Mouse (Mus musculus) lung, adult 10 weeks (tissue): ENCODE data around the gene Dr1. TPM values are rescaled to one million over a fixed set of nuclear protein-coding genes. Genes with fewer than 3 reads are reported as not detected.

Source experiments
- polyA plus RNA-seq: library from polyadenylated mRNA; stranded (reverse); fragments of 350-450 nt; fragmentation: Illumina TruSeq; extraction: RNeasy Lipid Tissue Mini Kit (QIAGEN cat#74804); gene quantifications from one replicate; pipeline ENCODE4 v1.2.3, GENCODE M21; 2014; ENCODE audit warnings: low read depth, low replicate concordance; ENCODE audit not compliant: insufficient read depth

Gene Dr1
- 22.6 TPM for polyA plus RNA-seq

DNA sequence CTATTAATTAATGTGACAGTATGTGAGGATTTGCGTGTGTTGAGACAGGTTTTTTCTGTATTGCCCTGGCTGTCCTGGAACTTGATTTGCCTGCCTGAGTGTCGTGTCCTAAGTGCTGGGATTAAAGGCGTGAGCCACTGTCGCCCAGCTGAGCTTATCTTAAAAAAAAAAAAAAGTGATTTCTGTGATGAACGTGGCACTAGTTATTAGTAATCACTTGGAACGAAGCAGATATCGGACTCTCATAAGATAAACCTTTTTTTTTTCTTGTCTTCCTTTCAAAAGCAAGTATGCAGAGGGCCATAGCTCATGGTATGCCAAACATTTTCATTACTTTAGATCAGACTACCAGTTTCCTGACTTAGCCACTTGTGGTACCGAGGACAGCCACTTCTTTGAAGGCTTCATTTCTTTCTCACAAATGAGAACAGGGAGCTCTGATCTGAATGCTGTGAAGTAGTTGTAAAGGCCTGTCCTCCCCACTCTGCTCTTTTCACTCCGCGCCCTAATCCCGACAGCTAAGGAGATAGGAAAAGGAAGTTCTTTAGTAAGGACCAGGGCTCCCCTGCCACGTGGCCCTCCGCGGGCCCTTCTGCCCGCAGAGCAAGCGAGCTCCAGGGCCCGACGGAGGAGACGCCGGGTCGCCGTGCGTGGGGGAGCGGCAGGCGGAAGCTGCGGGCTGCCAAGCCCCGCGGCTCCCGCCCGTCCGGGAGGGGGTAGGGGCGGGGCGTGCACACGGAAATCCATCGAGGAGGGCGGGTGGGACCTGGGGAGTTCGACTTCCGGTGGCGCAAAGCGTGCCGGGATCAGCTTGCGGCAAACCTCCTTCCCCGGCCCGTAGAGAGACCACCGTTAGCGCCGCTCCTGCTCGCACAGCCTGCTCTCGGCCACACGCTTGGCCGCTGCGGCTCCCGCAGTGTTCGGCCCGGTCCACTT, at the start of gene Dr1:
Dr1 (plus strand) TSS at position 771 of the 936 bp plus-strand sequence.

DNA sequence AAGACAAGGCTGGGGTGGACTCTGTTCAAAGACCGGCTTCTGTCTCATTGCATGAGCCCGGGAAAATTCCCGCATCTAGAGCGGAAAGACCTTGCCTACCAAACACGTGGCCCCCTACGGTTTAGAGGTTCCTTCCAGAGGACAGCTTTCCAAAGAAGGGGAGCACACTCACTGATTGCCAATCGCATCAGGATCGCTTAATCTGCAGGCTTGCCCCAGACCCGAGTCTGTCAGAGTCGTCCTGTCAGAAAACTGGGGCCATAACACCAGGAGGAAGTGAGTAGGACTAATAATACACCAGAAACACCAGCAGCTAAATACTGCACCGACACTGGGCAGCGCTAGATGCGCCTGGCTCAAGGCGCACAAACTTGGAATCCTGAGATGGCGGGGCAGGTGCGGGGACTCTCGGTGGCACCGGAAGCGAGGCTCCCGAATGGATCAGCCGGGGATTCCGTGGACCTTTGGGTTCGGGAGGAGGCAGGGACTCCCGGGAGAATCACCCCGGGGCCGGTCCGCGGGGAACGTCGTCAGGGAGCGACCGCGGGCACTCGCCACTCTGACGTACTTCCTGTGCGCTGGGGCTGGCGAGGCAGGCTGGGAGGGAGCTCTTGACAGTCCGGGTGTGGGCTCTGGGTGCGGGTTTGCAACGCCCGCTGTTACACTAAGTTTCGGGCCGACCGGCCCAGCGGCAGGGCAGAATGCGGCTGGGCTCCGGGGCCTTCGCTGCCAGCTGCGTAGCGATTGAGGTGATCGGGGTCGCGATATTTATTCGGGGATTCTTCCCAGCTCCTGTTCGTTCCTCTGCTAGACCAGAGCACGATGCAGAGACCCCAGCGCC, 43.7 kb downstream of the Dr1 start, which contains the start of gene Pigg:
Pigg (plus strand) TSS at position 386 of the 841 bp plus-strand sequence.

Other genes starting within 250 kb of the Dr1 start
- 7.0 TPM for gene Mtf2, start 203.2 kb upstream of the Dr1 start, polyA plus RNA-seq
- 25.3 TPM for gene Tmed5, start 136.3 kb upstream of the Dr1 start, polyA plus RNA-seq
- 0.11 TPM for gene Ccdc18, start 136.0 kb upstream of the Dr1 start, polyA plus RNA-seq
- gene Pigg, start 43.7 kb downstream of the Dr1 start, polyA plus RNA-seq = 4.5 TPM
- 0.82 TPM for gene Gm42517, start 99.0 kb downstream of the Dr1 start, polyA plus RNA-seq
- gene Pde6b, start 119.5 kb downstream of the Dr1 start, polyA plus RNA-seq = not detected
- gene Atp5k, start 165.6 kb downstream of the Dr1 start, polyA plus RNA-seq = 553 TPM
- 2.9 TPM for gene Mfsd7a, start 180.0 kb downstream of the Dr1 start, polyA plus RNA-seq
- 6.4 TPM for gene Pcgf3, start 192.3 kb downstream of the Dr1 start, polyA plus RNA-seq